Mouse (Mus musculus) stomach, embryonic 16.5 days (tissue): ENCODE data around the gene Bhlhe40. TPM values are rescaled to one million over a fixed set of nuclear protein-coding genes. Genes with fewer than 3 reads are reported as not detected.

ENCODE experiments used
- ATAC-seq: fragments of 200-750 bp; cut with Nextera tagmentation; 2 replicates; pipeline ENCODE4 v1.8.0; 2017; ENCODE audit warnings: moderate number of reproducible peaks, moderate TSS enrichment; ENCODE audit not compliant: insufficient read depth, low FRiP score
- H3K27ac ChIP-seq: fragments of 300-500 bp; sonication (generic); 2 replicates; pipeline ENCODE4 v1.5.1; 2014; ENCODE audit warnings: low read length
- H3K27me3 ChIP-seq: fragments of 300-500 bp; sonication (generic); 2 replicates; pipeline ENCODE4 v1.6.1; 2014; ENCODE audit warnings: low read length, control low read depth, mixed read lengths; ENCODE audit not compliant: control insufficient read depth, insufficient read depth
- H3K36me3 ChIP-seq: fragments of 300-500 bp; sonication (generic); 2 replicates; pipeline ENCODE4 v1.6.1; 2014; ENCODE audit warnings: low read length; ENCODE audit not compliant: control insufficient read depth, insufficient read depth
- H3K4me1 ChIP-seq: fragments of 300-500 bp; sonication (generic); 2 replicates; pipeline ENCODE4 v1.6.1; 2014; ENCODE audit warnings: low read length, control low read depth, mixed read lengths; ENCODE audit not compliant: control insufficient read depth, insufficient read depth
- H3K4me2 ChIP-seq: fragments of 300-500 bp; sonication (generic); 2 replicates; pipeline ENCODE4 v1.6.1; 2014; ENCODE audit warnings: low read depth, low read length, mixed read lengths
- H3K4me3 ChIP-seq: fragments of 300-500 bp; sonication (generic); replicated peaks from 2 replicates; pipeline ENCODE4 v1.5.1; 2014; ENCODE audit warnings: mild to moderate bottlenecking, low read length
- H3K9ac ChIP-seq: fragments of 300-500 bp; sonication (generic); 2 replicates; pipeline ENCODE4 v1.6.1; 2014; ENCODE audit warnings: low read length
- H3K9me3 ChIP-seq: fragments of 300-500 bp; sonication (generic); replicated peaks from 2 replicates; pipeline ENCODE4 v1.6.1; 2016; ENCODE audit warnings: low read length, control low read depth; ENCODE audit not compliant: control insufficient read depth
- WGBS: fragments of 180-500 bp; shearing (Covaris S2); extraction: QIAGEN DNeasy Blood & Tissue Kit; methylation state at CpG from one replicate; pipeline ENCODE4 v1.1.7; 2014; 5-methylcytosine and 5-hydroxymethylcytosine counted together
- polyA plus RNA-seq: library from polyadenylated mRNA; unstranded; fragments of >200 nt; fragmentation: Nextera tagmentation; extraction: Ambion mirVana; gene quantifications from 2 replicates; pipeline ENCODE4 v1.2.1, GENCODE M21; 2015

The Bhlhe40 gene
- polyA plus RNA-seq, 1 experiment from 2014 or later: 39.6 TPM

- Histone ChIP-seq H3K4me3 (no peak overlapping the region), H3K36me3 (no peaks in the 10 kb centered on the region), H3K9me3 (no peaks in the 10 kb centered on the region), H3K27me3 (no peaks in the 10 kb centered on the region), H3K9ac (no peak overlapping the region), H3K27ac (no peak overlapping the region), H3K4me1 (no peaks in the 10 kb centered on the region), H3K4me2 (no peak overlapping the region)
- 75% methylated on average over 7 of the region's 7 CpGs for WGBS
- no peak for ATAC-seq
Observed at GRCm38 (mm10) chr6:108680503-108680902, 20.1 kb downstream of the Bhlhe40 start.

- H3K27me3 ChIP-seq: no peaks in the 10 kb centered on the region
- WGBS: 60% methylated on average over 4 of the region's 4 CpGs
- no peak for ATAC-seq
- H3K4me3 ChIP-seq: no peak overlapping the region
- no peak overlapping the region for H3K9ac ChIP-seq
- H3K9me3 ChIP-seq: no peaks in the 10 kb centered on the region
- no peak overlapping the region for H3K4me2 ChIP-seq
- no peak overlapping the region for H3K27ac ChIP-seq
- no peaks in the 10 kb centered on the region for H3K4me1 ChIP-seq
- H3K36me3 ChIP-seq: no peaks in the 10 kb centered on the region
Observed at GRCm38 (mm10) chr6:108681084-108681483, 20.7 kb downstream of the Bhlhe40 start.

GRCm38 (mm10) chr6:108683140-108683539 lies 22.7 kb downstream of the Bhlhe40 start:
- ATAC-seq: no peak
- no peak overlapping the region for H3K27ac ChIP-seq
- H3K4me1 ChIP-seq: no peaks in the 10 kb centered on the region
- H3K9me3 ChIP-seq: no peaks in the 10 kb centered on the region
- H3K27me3 ChIP-seq: no peaks in the 10 kb centered on the region
- no peak overlapping the region for H3K4me2 ChIP-seq
- WGBS: 89% methylated on average over 1 of the region's 1 CpGs
- no peaks in the 10 kb centered on the region for H3K36me3 ChIP-seq
- no peak overlapping the region for H3K9ac ChIP-seq
- H3K4me3 ChIP-seq: no peak overlapping the region

GRCm38 (mm10) chr6:108684430-108684829 lies 24.0 kb downstream of the Bhlhe40 start:
- no peaks in the 10 kb centered on the region for H3K9me3 ChIP-seq
- no peaks in the 10 kb centered on the region for H3K4me1 ChIP-seq
- H3K4me3 ChIP-seq: no peak overlapping the region
- H3K9ac ChIP-seq: no peak overlapping the region
- H3K27me3 ChIP-seq: no peaks in the 10 kb centered on the region
- WGBS: 46% methylated on average over 5 of the region's 5 CpGs
- no peak for ATAC-seq
- no peak overlapping the region for H3K4me2 ChIP-seq
- no peaks in the 10 kb centered on the region for H3K36me3 ChIP-seq
- H3K27ac ChIP-seq: no peak overlapping the region

- H3K4me3 ChIP-seq: no peak overlapping the region
- no peaks in the 10 kb centered on the region for H3K4me1 ChIP-seq
- H3K4me2 ChIP-seq: no peak overlapping the region
- H3K27ac ChIP-seq: no peak overlapping the region
- no peaks in the 10 kb centered on the region for H3K36me3 ChIP-seq
- WGBS: 64% methylated on average over 9 of the region's 9 CpGs
- no peaks in the 10 kb centered on the region for H3K9me3 ChIP-seq
- H3K27me3 ChIP-seq: no peaks in the 10 kb centered on the region
- ATAC-seq: no peak
- H3K9ac ChIP-seq: no peak overlapping the region
Observed at GRCm38 (mm10) chr6:108685758-108686355, 25.4 kb downstream of the Bhlhe40 start.

- Histone ChIP-seq H3K27ac (no peak overlapping the region), H3K4me1 (no peaks in the 10 kb centered on the region), H3K9ac (no peak overlapping the region), H3K4me3 (no peak overlapping the region), H3K27me3 (no peaks in the 10 kb centered on the region), H3K36me3 (no peaks in the 10 kb centered on the region), H3K4me2 (no peak overlapping the region), H3K9me3 (no peaks in the 10 kb centered on the region)
- WGBS: 78% methylated on average over 3 of the region's 3 CpGs
- no peak for ATAC-seq
Observed at GRCm38 (mm10) chr6:108686930-108687329, 26.5 kb downstream of the Bhlhe40 start.

GRCm38 (mm10) chr6:108688344-108688743 lies 27.9 kb downstream of the Bhlhe40 start:
- no peaks in the 10 kb centered on the region for H3K4me1 ChIP-seq
- no peaks in the 10 kb centered on the region for H3K27me3 ChIP-seq
- H3K27ac ChIP-seq: no peak overlapping the region
- H3K9ac ChIP-seq: no peak overlapping the region
- H3K4me2 ChIP-seq: no peak overlapping the region
- H3K36me3 ChIP-seq: no peaks in the 10 kb centered on the region
- ATAC-seq: no peak
- WGBS: 63% methylated on average over 5 of the region's 5 CpGs
- no peak overlapping the region for H3K4me3 ChIP-seq
- H3K9me3 ChIP-seq: no peaks in the 10 kb centered on the region

GRCm38 (mm10) chr6:108692986-108693385 lies 32.6 kb downstream of the Bhlhe40 start:
- H3K27me3 ChIP-seq: no peaks in the 10 kb centered on the region
- ATAC-seq: no peak
- no peaks in the 10 kb centered on the region for H3K36me3 ChIP-seq
- no peak overlapping the region for H3K9ac ChIP-seq
- no peak overlapping the region for H3K27ac ChIP-seq
- no peak overlapping the region for H3K4me3 ChIP-seq
- 80% methylated on average over 3 of the region's 3 CpGs for WGBS
- peaks cover 2% of the 10 kb centered on the region; the same call in 1 of the 2 replicates for H3K4me1 ChIP-seq
- no peak overlapping the region for H3K4me2 ChIP-seq
- H3K9me3 ChIP-seq: no peaks in the 10 kb centered on the region

- H3K4me3 ChIP-seq: no peak overlapping the region
- H3K27ac ChIP-seq: no peak overlapping the region
- H3K9me3 ChIP-seq: no peaks in the 10 kb centered on the region
- no peak for ATAC-seq
- H3K36me3 ChIP-seq: no peaks in the 10 kb centered on the region
- WGBS: 76% methylated on average over 8 of the region's 8 CpGs
- no peak overlapping the region for H3K9ac ChIP-seq
- no peak overlapping the region for H3K4me2 ChIP-seq
- peaks cover 2% of the 10 kb centered on the region; the same call in 1 of the 2 replicates for H3K4me1 ChIP-seq
- no peaks in the 10 kb centered on the region for H3K27me3 ChIP-seq
Observed at GRCm38 (mm10) chr6:108694965-108695724, 34.7 kb downstream of the Bhlhe40 start.
